Mouse (Mus musculus): ENCODE results near the gene Phf1. TPM values are rescaled to one million over a fixed set of nuclear protein-coding genes. Genes with fewer than 3 reads are reported as not detected.

Gene Phf1
- total RNA-seq, 2 experiments from 2014 or later: 30.5 to 33.6 TPM

- intact Hi-C loops (cut with DNase I): no loop called here
- no peak for DNase-seq
Observed at GRCm38 (mm10) chr17:26949866-26950265, 17.0 kb downstream of the Phf1 start.

GRCm38 (mm10) chr17:26950560-26951288, 17.9 kb downstream of the Phf1 start:
- DNase-seq: no peak
- intact Hi-C loops (cut with DNase I): no loop called here

- DNase-seq: peak; percentile 91
- intact Hi-C loops (cut with DNase I): no loop called here
Observed at GRCm38 (mm10) chr17:26951406-26951805, 18.6 kb downstream of the Phf1 start.

GRCm38 (mm10) chr17:26951952-26952877, 19.4 kb downstream of the Phf1 start:
- intact Hi-C loops (cut with DNase I): no loop called here
- no peak for DNase-seq

- intact Hi-C loops (cut with DNase I): no loop called here
Observed at GRCm38 (mm10) chr17:26953201-26953600, 20.3 kb downstream of the Phf1 start.

GRCm38 (mm10) chr17:26953726-26954125, 20.9 kb downstream of the Phf1 start:
- intact Hi-C loops (cut with DNase I): no loop called here

More at GRCm38 (mm10) chr17:26953201-26953600, 20.3 kb downstream of the Phf1 start:
- DNase-seq: no peak

GRCm38 (mm10) chr17:26956309-26956708, 23.5 kb downstream of the Phf1 start:
- no peak for DNase-seq
- intact Hi-C loops (cut with DNase I): no loop called here

More at GRCm38 (mm10) chr17:26953726-26954125, 20.9 kb downstream of the Phf1 start:
- DNase-seq: no peak

GRCm38 (mm10) chr17:26956895-26957294, 24.0 kb downstream of the Phf1 start:
- intact Hi-C loops (cut with DNase I): no loop called here
- no peak for DNase-seq

GRCm38 (mm10) chr17:26957872-26958271, 25.0 kb downstream of the Phf1 start:
- DNase-seq: no peak
- intact Hi-C loops (cut with DNase I): no loop called here

GRCm38 (mm10) chr17:26958880-26959279, 26.0 kb downstream of the Phf1 start:
- DNase-seq: no peak
- intact Hi-C loops (cut with DNase I): no loop called here

GRCm38 (mm10) chr17:26959815-26960214, 27.0 kb downstream of the Phf1 start:
- intact Hi-C loops (cut with DNase I): no loop called here
- DNase-seq: no peak

- peak; percentile 64 for DNase-seq
- intact Hi-C loops (cut with DNase I): no loop called here
Observed at GRCm38 (mm10) chr17:26961572-26962240, 28.9 kb downstream of the Phf1 start.

GRCm38 (mm10) chr17:26966993-26967392, 34.1 kb downstream of the Phf1 start:
- intact Hi-C loops (cut with DNase I): no loop called here
- no peak for DNase-seq

GRCm38 (mm10) chr17:26967477-26967876, 34.6 kb downstream of the Phf1 start:
- no peak for DNase-seq
- intact Hi-C loops (cut with DNase I): no loop called here

- DNase-seq: no peak
- intact Hi-C loops (cut with DNase I): no loop called here
Observed at GRCm38 (mm10) chr17:26968200-26968611, 35.4 kb downstream of the Phf1 start.

- intact Hi-C loops (cut with DNase I): no loop called here
- DNase-seq: no peak
Observed at GRCm38 (mm10) chr17:26969257-26969656, 36.4 kb downstream of the Phf1 start.

- intact Hi-C loops (cut with DNase I): no loop called here
- no peak for DNase-seq
Observed at GRCm38 (mm10) chr17:26970221-26970620, 37.4 kb downstream of the Phf1 start.

- intact Hi-C loops (cut with DNase I): no loop called here
- DNase-seq: no peak
Observed at GRCm38 (mm10) chr17:26971247-26971905, 38.5 kb downstream of the Phf1 start.

- intact Hi-C loops (cut with DNase I): no loop called here
Observed at GRCm38 (mm10) chr17:26972107-26972506, 39.3 kb downstream of the Phf1 start.

GRCm38 (mm10) chr17:26972703-26973574, 40.1 kb downstream of the Phf1 start, which contains the start of gene Zbtb9:
Gene Zbtb9, plus strand, starts transcription at chr17:26973167.
- peak; percentile 97 for DNase-seq
- intact Hi-C loops (cut with DNase I): no loop called here

More at GRCm38 (mm10) chr17:26972107-26972506, 39.3 kb downstream of the Phf1 start:
- no peak for DNase-seq
